Mouse (Mus musculus) B cell, adult 2 months (primary cell): ENCODE measurements at regions not wholly inside any gene's neighbourhood (a gene's known extent, or its start where the extent isn't known, plus 50 kb on each side); places are given as distances from the start of the nearest gene placed in this dataset.

Source experiments
- DNase-seq, 2 experiments: peaks; one replicate each; pipeline ENCODE4 v3.0.0; 2022

DNA sequence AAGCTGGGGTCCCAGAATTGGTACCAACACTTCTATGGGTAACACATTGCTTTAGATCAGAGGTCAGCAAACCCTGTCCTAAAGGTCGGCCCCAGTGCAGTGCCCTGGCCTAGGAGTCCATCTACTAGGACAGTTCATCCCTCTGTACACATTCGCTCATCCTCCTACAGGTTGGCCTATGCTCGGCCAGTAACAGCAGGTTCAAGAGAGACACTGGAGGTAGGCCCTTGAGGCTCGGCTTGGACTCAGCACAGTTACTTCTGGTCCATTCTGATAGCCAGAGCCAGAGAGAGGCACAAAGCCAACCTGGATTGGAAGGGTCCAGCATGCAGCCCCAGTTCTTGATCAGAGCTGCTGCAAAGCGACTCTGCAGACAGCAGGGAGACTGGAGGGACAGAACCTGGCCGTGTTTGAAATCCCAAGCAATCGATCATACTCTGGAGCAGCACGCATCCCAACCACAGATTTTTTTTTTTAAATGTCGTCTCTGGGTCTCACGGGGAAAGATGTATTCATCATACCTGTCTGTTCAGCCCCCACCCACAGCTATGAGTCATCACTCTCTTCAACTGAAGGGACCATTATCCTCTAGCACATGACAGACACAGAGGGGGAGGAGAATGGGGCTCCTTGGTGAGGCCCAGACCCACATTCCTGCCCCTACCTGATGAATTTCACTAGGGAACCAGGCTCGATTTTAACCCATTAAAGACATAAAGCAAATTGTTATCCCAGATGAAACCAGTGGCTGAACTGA, 112.4 kb upstream of the Mkln1 start:
- no peak for DNase-seq

DNA sequence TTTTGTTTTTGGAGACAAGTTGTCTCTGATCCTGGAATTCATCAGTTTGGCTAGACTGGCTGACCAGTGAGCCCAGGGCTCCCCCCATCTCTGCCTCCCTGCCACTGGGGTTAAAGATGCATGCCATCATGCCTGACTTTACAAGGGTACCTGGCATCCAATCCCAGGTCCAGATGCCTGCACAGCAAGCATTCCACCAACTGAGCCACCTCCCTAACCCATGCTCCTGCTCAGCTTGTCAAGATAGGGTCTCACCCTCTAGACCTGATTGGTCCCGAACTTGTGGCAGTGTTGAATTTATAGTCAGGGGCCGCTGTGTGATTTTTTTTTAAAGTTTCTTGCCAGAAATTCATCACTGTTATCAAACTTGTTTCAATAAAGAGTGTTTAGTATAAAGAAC, 111.4 kb upstream of the Mkln1 start:
- no peak for DNase-seq

DNA sequence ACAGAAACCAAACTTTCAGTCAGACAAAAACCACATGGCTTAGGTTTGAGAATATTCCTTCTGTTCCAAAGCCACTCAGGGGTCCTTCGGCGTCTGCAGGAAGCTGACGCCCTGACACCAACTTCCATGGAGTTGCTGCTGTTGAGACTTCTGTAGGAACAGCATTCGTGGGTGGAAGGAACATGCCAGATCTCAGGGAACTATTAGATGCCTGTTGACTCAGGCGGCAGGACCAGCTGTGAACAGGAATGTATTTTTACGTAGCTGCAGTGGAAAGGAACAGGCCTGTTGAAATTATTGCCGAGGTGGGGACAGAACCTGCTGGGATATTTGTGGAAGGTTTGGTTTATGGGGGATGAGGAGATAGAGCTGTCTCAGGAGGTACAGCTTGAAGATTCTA, 110.8 kb upstream of the Mkln1 start:
- DNase-seq = no peak

DNA sequence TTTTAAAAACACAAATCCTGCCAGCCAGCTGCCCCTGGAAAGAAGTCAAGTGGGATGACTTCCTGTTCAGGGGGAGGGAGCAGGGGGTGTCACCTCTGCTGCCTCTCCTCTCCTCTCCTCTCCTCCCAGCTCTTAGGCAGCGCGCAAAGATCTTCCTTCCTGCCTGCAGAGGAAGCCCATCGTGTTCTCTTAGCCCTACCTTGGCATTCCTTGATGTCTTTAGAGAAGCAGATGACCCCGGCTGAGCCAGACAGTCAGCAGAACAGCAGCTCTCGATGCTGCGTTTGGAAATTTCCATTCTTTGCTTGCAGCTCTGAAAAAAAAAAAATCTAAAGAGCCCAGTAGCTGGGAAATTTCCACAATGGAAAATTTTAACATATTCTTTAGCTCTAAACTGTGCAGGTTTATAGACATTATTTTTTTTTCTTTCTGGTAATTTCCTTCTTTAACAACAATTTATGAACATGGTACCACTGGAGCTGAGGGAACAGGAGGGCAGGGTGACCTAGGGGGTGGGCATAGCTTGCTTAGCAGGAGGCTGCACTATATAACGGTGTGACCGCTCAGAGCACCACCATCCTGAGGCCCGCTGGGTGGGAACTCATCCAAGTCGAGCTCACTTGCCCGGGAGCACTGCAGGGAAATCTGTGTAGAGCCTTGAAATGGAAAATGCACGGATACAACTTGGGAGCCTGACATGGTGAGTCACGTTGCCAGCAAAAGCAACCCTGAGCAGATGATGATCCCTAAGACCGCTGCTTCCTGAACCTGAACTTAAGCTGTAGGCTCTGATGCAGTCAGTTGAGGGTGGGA, 109.9 kb upstream of the Mkln1 start:
- DNase-seq = no peak

DNA sequence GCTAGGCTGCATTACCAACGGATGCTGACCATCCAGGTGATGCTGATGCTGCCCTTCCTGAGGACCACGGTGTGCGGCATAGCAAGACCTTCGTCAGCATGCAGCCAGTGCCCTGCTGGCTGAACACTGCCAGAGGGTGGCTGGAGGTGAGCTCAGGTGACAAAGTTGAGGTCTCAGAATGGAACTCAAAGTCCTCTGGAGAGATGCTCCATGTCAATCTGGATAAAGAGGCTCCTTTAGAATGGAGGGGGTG, 109.4 kb upstream of the Mkln1 start:
- no peak for DNase-seq

DNA sequence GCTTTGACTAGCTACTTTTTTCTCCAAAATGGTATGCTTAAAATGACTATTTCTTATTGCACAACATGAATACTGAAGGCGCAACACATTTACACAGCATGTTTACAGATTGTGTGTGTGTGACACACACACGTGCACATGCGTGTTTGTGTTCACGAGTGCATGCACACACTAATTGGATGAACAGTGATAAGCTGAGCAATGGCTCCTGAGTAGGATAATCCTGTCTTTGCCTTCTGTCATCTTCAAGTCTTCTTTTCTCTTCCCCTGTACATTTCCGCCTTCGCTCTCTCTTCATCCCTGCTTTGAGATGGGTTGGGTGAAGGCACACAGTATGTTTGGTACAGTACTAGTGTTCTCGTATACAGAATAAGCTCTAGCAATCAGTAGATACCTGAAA, 106.5 kb upstream of the Mkln1 start:
- DNase-seq = no peak

DNA sequence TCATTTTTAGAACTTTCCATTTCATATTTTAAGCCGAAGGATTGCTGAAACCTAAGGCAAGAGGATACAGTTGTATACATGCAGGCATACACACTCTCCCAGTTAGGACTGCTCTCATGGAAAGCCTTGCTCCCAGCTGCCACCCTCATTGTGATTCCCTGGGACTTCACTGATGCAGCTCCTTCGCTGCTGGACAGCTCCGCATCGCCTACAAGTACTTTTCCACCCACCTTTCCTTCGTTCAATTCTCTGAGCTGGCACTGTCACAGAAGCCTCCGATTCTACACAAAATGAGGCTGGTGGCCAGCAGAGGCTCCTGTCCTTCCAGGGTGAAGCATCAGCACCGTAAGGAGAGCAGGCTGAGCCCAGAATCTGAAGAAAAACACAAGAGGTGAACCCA, 105.5 kb upstream of the Mkln1 start:
- DNase-seq = no peak

DNA sequence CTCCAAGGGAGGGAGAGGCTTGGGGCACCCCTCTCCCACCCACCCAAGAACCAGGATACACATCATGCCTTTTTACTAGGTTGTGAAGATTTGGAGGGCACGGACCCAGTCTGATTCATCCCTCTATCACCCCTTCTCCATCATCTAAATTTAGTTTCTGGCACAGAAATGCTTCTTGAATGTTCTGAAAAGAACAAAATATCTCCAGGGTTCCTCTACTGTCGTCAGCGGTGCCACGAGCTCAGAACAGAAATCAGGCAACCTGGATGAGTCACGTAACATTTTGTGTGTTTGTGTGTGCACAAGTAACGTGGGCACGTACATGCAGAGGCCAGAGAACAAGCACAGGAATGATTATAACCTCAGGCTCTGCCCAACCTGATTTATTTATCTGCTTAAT, 99.1 kb upstream of the Mkln1 start:
- no peak for DNase-seq

DNA sequence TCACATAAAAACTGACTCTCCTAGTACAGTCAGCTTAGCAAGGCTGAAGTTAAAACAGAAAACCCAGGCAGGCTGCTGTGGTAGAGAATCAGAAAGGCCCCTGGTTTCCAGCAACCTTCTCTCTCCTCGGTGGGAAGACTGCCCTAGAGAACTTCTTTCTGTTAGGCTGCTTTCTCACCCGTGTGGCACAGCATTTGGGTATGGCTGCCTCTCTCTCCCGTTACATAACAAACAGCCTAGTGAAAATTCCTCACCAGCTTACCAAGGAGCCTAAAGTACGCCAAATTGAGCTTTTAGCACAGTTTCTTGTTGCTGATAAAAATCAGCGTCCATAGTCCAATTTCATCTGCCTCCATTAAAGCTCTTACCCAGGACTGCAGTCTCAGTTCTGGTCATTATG, 92.8 kb upstream of the Mkln1 start:
- DNase-seq = no peak

DNA sequence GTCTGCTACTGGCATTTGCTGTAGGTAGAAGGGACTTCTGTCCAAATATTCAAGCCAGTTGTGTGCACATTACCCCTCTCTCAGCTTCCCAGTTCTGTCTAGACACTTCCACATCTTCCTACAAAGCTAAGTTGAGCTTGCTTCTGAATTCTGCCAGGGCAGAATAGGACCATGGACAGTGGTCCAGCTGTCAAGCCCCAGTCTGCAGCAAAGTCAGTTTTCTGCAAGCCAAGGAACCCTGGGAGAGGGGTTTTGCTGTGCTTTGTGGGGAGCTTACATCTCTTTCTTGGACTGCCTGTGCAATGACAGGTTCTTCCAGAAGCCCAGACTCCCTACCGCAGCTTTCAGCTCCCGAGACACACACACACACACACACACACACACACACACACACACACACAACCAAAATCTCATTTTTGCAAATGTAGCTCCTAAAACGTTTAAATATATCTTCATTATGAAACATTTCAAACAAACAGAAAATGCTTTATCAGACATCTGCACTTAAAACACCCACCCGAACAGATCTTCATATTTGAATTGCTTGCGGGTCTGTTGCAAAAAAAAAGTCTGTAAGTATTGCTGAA, 91.4 kb upstream of the Mkln1 start:
- no peak for DNase-seq

DNA sequence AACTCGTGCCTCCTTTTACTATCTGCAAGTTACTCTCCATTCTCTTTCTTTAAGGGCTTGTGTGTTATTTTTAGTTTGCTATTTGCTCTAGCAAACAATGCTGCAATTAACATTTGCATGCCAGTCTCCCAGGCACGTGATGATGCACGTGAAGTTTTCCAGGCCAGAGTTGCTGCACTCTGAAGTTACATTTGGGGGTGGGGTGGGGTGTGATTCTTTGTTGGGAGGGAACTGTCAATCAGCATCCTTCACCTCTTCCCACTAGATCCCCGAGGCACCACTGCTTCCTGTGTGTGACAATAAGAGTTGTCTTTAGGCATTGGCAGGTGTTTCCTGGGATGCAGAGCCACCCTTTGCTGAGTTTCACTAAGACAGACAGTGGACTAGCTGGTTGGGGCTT, 90.6 kb upstream of the Mkln1 start:
- DNase-seq = no peak

DNA sequence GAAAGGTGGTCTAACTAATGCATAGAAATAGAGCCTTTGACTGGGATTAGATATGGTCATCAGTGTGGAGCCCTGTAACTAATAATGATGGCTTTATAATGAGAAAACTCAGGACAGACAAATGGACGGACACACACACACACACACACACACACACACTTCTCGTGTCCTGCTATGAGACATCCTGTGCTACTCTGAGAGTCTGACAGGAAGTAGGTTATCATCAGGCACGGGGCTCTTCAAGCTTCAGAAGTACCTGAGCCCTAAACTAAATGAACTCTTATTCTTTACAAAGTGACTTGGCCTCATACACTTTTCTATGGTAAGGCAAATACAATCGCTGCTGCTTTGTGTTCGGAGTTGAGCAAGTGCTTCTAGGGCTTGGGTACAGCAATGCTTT, 87.9 kb upstream of the Mkln1 start:
- DNase-seq = no peak

DNA sequence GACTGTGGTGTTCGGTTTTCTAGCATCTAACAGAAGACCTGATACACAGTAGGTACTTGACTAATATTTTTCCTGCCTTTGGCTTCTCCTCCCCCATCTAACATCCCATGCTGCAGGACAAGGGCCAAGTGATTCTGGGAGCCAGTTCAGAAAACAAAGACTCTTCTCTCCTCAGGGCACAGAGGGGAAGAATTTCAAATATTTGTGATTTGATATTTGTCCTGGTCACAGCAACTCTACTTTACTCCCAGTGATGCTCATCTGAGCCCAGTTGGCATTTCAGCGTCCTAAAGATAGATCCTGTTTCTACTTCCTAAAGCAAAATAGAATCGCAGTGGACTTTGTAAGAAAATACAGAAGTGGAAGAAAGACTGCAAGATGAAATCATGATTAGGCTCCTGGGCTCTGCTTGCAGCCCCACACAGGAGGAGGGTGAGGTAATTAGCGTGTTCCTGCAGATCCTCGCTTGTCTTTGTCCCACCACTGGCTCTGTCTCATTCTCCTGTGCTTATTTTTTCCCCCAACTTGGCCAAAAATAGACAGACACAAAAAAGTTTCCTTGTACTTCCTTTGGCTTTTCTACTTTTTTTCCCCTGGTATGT, 84.6 kb upstream of the Mkln1 start:
- no peak for DNase-seq

DNA sequence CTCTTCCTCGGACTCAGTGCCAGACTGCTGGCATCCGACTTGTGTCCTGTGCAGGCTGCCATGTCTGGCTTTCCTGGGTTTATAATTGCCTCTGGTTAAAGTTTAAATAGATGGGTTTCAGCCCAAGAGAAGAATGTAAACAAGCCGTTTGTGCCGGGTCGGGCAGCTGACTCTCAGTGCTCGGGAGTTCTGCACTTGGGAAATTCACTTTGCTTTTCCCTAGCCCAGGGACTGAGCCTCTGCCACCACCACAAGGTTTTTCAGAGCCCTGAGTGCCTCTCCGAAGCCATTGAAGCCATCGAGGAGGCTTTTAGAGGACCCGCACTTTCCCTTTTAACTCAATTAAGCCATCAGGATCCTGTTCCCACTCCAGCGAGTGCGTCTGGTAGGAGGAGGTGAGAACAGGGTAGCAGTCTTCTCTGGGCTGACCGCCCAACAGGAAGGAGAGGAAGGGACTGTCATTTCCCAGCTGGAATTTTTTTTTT, 80.8 kb upstream of the Mkln1 start:
- no peak for DNase-seq

DNA sequence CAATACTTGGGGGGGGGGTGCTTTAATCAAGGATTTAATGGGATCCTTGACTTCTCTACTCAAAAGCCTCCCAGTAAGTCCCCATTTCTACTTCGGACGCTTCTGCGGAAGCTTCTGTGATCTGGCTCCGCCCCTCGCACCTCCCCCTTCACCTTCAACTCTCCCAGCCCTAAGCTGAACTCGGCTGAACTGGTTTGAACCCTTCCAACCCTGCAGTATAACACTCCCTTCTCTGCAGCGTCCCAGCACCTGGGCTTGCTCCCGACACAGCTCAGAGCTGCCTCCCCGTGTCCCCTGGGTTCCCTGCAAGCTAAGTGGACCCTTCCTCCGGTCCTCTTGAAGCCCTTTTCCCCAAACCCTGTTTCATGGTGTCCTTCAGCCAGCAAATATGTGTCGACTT, 80.0 kb upstream of the Mkln1 start:
- peak; percentile 66 for DNase-seq

DNA sequence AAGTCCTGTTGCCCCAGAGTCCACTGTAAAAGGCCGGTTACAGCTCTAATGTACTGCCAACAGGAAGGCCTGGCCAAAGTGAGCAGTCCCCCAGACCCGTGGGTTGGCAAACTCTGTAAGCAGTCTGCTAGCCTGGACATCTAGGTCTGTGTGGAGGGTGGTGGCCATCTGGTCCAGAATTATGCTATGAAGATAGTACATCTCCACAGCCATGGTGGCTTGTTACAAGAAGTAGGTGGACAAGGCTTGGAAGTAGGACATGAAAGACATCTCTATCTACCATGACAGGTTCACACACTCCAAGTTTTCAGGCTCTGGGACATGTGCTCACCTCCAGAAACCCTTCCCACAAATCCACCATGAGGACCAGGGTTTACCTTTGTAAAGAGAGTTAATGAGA, 79.1 kb upstream of the Mkln1 start:
- DNase-seq = no peak

DNA sequence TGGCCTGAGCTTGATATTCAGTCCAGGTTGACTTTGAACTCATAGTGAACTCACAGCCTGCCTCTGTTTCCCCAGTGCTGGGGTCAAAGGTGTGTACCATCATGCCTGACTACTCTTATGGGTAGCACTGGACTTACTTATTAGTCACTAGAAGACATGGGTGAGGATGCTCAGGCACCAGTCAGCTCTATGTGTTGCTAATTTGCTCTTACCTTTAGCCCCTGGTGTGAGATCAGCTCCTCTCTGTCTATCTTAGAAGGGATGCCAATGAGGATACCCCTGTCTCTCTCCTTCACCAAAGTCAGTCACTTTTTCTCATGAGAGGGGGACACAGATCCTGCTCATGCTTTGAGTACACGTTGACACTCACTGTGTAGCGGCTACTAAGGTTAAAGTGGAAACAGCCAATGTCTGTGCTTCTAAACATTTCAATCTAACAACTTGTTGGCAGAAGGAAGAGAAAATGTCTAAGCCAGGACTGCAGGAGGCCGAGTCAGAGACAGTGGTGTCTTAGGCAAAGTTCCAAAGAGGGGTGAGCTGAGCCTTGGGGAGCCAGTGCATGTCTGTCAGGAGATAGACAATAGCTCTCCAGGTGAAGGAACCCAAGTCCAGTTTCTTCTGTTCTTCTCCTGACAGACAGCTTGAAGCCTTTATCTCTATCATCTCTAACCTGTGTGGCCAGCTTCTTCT, 78.2 kb upstream of the Mkln1 start:
- DNase-seq = no peak

DNA sequence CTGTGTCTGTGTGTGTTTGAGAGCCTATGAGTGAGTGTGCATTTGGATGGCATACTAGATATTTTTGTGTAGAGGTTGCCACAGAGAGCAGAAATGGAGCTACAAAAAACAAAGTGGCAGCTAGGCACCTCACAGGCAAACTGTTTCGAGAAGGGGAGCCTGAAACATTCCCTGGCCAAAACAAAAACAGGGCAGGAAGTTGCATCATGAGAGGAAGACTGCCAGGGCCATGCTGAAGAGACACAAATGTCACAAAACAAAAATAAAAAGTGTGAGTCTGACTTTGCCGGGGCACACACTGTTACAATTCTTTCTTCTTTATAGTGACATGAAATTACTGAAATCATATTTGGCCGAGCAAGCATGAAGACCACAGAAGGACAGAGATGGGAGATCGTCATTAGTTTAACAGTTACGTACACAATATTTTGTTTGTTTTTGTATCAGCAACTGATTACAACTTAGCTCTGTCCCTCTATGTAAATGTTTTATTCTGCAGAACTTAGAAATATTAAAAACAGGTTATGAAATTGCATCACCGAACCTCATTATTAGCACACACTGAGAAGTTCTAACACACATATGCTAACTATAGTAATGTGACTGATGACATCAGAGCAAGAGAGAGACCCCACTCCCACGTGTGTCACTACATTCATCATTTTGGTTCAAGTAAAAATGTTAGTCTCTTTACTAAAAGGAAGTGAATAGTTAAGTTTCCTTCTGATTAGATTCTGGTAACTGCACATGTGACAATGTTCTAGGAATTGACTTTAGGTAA, 77.3 kb upstream of the Mkln1 start:
- DNase-seq = no peak

DNA sequence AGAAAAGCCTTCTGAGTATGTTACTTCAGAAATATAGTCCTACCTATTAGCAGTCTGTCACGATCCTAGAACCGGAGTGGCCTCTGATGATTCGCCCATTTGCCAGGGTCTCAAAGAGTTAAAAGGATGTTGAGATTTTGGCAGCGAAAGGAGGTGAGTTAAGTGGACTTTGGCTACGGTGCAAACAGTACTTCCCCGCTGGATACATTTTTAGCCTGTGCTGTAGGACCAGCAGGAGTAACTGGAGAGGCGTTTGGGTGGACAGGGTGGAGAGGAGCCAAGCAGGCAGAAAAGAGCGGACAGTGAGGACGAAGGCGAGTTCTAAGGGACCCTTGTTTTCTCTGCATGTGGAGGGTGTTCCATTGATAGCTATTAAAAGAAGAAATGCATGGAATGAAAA, 76.6 kb upstream of the Mkln1 start:
- DNase-seq = no peak

DNA sequence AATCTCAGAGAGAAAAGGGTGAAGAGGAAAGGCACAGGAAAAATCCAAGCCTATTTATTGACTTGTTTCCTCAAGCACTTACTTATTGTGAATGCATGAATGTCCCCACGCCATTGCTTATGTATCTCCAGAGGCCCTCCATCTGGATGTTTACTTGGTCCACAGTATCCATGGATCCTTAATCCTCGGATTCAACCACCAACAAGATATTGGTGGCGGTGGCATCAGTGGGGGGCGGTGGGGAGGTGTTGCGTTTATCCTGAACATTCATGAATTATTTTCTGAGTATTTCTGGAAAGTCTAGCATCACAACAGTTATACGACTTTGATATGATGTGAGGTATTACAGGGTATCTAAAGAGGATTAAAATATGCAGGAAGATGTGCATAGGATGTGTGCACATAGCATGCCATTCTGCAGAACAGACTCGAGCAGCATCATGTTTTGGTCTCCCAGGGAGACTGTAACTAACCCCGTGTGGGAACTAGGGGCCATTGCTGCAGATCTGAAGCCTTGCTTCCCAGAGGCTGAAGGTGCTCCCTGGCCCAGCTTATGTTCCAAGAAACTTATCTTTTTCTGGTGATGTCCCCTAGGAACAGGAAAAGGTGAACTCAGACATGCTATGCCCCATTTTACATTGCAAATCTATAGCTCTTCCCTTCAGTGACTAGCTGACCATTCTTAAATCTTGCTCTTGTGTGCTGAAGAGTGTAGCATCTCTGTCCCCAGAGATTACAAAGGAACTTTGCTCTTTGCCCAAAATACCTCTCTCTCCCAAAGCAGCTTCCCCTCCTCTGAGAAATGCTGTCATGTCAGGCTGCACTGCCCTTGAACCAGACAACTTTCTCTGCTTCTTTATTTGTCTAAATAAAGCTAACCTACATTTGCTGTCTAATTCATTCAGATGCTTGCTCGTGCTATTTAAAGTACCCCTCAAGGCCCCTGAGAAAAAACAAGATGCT, 75.0 kb upstream of the Mkln1 start:
- no peak for DNase-seq

DNA sequence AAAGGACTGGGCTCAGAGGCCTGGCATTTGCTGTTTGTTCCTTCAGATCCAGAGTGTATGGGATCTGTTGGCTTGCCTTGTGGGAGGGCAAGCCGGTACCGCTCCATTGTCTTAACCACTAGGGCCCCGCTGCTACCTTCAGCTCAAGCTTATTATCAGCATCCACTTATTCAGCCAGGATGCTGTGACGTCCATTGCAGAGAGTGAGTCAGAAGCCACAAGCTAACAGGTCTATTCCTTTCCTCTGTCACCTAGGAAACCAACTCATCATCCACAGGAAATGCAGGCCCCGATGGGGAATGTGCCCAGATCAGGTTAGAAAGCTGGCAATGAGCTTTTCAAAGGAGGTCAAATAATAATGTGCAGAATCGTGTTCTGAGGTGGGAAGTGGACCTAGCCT, 73.8 kb upstream of the Mkln1 start:
- peak in 1 of 2 experiments; percentile 18 for DNase-seq
